Mouse (Mus musculus) intestine, embryonic 15.5 days (tissue): ENCODE measurements at regions not wholly inside any gene's neighbourhood (a gene's known extent, or its start where the extent isn't known, plus 50 kb on each side); places are given as distances from the start of the nearest gene placed in this dataset.

Experiments
- ATAC-seq: fragments of 200-750 bp; cut with Nextera tagmentation; 2 replicates; pipeline ENCODE4 v1.8.0; 2017; ENCODE audit warnings: moderate TSS enrichment, moderate library complexity
- H3K27ac ChIP-seq: fragments of 300-500 bp; sonication (generic); 2 replicates; pipeline ENCODE4 v1.5.1; 2015; ENCODE audit warnings: mild to moderate bottlenecking, inconsistent platforms
- H3K27me3 ChIP-seq: fragments of 300-500 bp; sonication (generic); replicated peaks from 2 replicates; pipeline ENCODE4 v1.6.1; 2015; ENCODE audit warnings: inconsistent platforms
- H3K36me3 ChIP-seq: fragments of 300-500 bp; sonication (generic); 2 replicates; pipeline ENCODE4 v1.6.1; 2015; ENCODE audit warnings: inconsistent platforms
- H3K4me1 ChIP-seq: fragments of 300-500 bp; sonication (generic); replicated peaks from 2 replicates; pipeline ENCODE4 v1.6.1; 2015; ENCODE audit warnings: inconsistent platforms
- H3K4me2 ChIP-seq: fragments of 300-500 bp; sonication (generic); replicated peaks from 2 replicates; pipeline ENCODE4 v1.6.1; 2015; ENCODE audit warnings: mild to moderate bottlenecking, inconsistent platforms
- H3K4me3 ChIP-seq: fragments of 300-500 bp; sonication (generic); replicated peaks from 2 replicates; pipeline ENCODE4 v1.5.1; 2015; ENCODE audit warnings: inconsistent platforms
- H3K9ac ChIP-seq: fragments of 300-500 bp; sonication (generic); 2 replicates; pipeline ENCODE4 v1.6.1; 2015; ENCODE audit warnings: inconsistent platforms
- H3K9me3 ChIP-seq: fragments of 300-500 bp; sonication (generic); 2 replicates; pipeline ENCODE4 v1.6.1; 2016; ENCODE audit warnings: inconsistent platforms
- WGBS: fragments of 180-500 bp; shearing (Covaris S2); methylation state at CpG from one replicate; pipeline ENCODE4 v1.1.7; 2015; 5-methylcytosine and 5-hydroxymethylcytosine counted together

- whole genome bisulfite sequencing: 32% methylated on average over 6 of the region's 6 CpGs
- Histone ChIP-seq H3K4me3 (no peak overlapping the region), H3K27ac (no peak overlapping the region), H3K27me3 (no peaks in the 10 kb centered on the region), H3K9me3 (no peaks in the 10 kb centered on the region), H3K4me2 (no peak overlapping the region), H3K36me3 (no peaks in the 10 kb centered on the region), H3K4me1 (no peaks in the 10 kb centered on the region), H3K9ac (no peak overlapping the region)
- no peak for ATAC-seq
Measured at GRCm38 (mm10) chr11:32963625-32964293, 139.4 kb upstream of the Smim23 start.

- Histone ChIP-seq H3K9ac (no peak overlapping the region), H3K27ac (no peak overlapping the region), H3K4me1 (no peaks in the 10 kb centered on the region), H3K4me2 (no peak overlapping the region), H3K9me3 (no peaks in the 10 kb centered on the region), H3K4me3 (no peak overlapping the region), H3K36me3 (no peaks in the 10 kb centered on the region), H3K27me3 (no peaks in the 10 kb centered on the region)
- 73% methylated on average over 3 of the region's 3 CpGs for WGBS
- ATAC-seq: no peak
Measured at GRCm38 (mm10) chr11:32961600-32961999, 137.2 kb upstream of the Smim23 start.

- no peak for ATAC-seq
- no peaks in the 10 kb centered on the region for H3K36me3 ChIP-seq
- 55% methylated on average over 5 of the region's 5 CpGs for WGBS
Measured at GRCm38 (mm10) chr11:32958961-32959360, 134.6 kb upstream of the Smim23 start.

GRCm38 (mm10) chr11:32956993-32957392, 132.6 kb upstream of the Smim23 start:
- ATAC-seq: no peak
- Histone ChIP-seq H3K4me2 (no peak overlapping the region), H3K9me3 (no peaks in the 10 kb centered on the region), H3K9ac (no peak overlapping the region), H3K27me3 (no peaks in the 10 kb centered on the region), H3K4me3 (no peak overlapping the region), H3K36me3 (no peaks in the 10 kb centered on the region), H3K4me1 (no peaks in the 10 kb centered on the region), H3K27ac (no peak overlapping the region)
- WGBS: 27% methylated on average over 7 of the region's 7 CpGs

More at GRCm38 (mm10) chr11:32958961-32959360, 134.6 kb upstream of the Smim23 start:
- Histone ChIP-seq H3K4me1 (no peaks in the 10 kb centered on the region), H3K4me2 (no peak overlapping the region), H3K9me3 (no peaks in the 10 kb centered on the region), H3K9ac (no peak overlapping the region), H3K4me3 (no peak overlapping the region), H3K27me3 (no peaks in the 10 kb centered on the region), H3K27ac (no peak overlapping the region)

DNA sequence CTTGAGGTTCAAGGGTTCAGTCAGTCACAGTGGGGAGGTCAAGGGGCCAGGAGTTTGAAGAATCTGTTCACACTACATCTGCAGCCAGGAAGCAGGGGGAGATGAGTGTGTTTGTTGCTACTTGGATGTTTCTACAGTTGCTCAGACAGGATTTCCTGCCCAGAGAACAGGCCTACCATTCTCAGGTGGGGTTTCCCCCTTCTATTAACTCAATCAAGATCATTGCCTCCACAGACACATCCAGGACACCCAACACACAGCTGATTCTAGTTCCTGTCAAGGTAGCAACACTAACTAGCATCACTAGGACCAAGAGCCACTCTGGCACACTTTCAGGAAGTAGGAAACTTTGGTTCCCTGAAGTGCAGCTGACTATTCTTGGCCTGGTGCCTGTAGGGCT, 127.9 kb upstream of the Smim23 start:
- H3K4me2 ChIP-seq: no peak overlapping the region
- no peaks in the 10 kb centered on the region for H3K9me3 ChIP-seq
- no peak for ATAC-seq
- H3K36me3 ChIP-seq: no peaks in the 10 kb centered on the region
- no peak overlapping the region for H3K9ac ChIP-seq
- no peaks in the 10 kb centered on the region for H3K4me1 ChIP-seq
- H3K27ac ChIP-seq: no peak overlapping the region
- H3K4me3 ChIP-seq: no peak overlapping the region
- no peaks in the 10 kb centered on the region for H3K27me3 ChIP-seq

DNA sequence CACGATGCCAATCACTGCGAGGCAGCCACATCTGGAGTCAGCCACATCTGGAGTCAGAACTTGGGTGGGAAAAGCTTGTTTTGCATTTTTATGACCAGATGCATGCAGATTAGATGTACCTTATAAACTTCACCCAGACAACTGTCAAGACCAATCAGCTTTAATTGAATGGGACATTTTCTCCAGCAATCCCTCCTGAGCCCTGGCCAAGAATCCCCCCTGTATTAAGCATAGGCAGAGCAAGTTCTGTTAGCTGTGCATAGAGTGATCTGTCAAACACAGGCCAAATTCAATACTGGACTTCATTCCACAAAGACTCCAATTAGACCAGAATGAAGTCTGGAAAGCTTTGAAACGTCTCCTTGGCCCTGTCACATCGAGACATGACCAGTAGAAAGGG, 123.7 kb upstream of the Smim23 start:
- no peak overlapping the region for H3K4me3 ChIP-seq
- H3K36me3 ChIP-seq: no peaks in the 10 kb centered on the region
- no peaks in the 10 kb centered on the region for H3K27me3 ChIP-seq
- H3K4me1 ChIP-seq: no peaks in the 10 kb centered on the region
- WGBS: 59% methylated on average over 4 of the region's 4 CpGs
- no peaks in the 10 kb centered on the region for H3K9me3 ChIP-seq
- no peak overlapping the region for H3K4me2 ChIP-seq
- H3K27ac ChIP-seq: no peak overlapping the region
- ATAC-seq: no peak
- H3K9ac ChIP-seq: no peak overlapping the region

DNA sequence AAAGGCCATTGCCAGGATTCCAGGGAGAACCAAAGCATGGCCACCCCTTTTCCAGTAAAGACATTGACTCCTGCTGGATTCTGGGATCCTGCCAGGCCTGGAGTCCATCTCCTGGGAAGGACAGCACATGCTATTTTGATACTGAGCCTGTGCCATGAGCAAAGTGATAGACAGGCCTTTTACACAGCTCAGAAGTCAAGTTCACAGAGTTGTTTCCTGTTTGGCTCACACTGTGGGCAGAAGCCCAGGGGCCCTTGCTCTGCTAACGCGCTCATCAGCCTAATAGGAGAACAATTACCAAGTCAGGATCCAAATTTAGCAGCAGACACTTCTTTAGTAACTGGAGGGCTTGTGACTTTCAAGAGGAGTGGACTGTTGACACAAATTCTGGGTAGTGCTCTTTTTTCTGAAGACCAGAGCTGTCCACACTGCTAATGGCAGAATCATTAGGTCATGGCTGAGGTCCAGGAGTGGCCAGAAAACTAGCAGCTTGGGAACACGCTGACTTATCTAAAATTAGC, 122.1 kb upstream of the Smim23 start:
- Histone ChIP-seq H3K9ac (no peak overlapping the region), H3K27ac (no peak overlapping the region), H3K9me3 (no peaks in the 10 kb centered on the region), H3K36me3 (no peaks in the 10 kb centered on the region), H3K4me2 (no peak overlapping the region), H3K4me1 (no peaks in the 10 kb centered on the region), H3K4me3 (no peak overlapping the region), H3K27me3 (no peaks in the 10 kb centered on the region)
- ATAC-seq: no peak
- 49% methylated on average over 3 of the region's 3 CpGs for WGBS

GRCm38 (mm10) chr11:32945071-32945470, 120.7 kb upstream of the Smim23 start:
- Histone ChIP-seq H3K4me3 (no peak overlapping the region), H3K9me3 (no peaks in the 10 kb centered on the region), H3K27me3 (no peaks in the 10 kb centered on the region), H3K4me2 (no peak overlapping the region), H3K27ac (no peak overlapping the region), H3K4me1 (no peaks in the 10 kb centered on the region), H3K9ac (no peak overlapping the region), H3K36me3 (no peaks in the 10 kb centered on the region)
- WGBS: 71% methylated on average over 2 of the region's 2 CpGs
- no peak for ATAC-seq

GRCm38 (mm10) chr11:32941331-32942009, 117.1 kb upstream of the Smim23 start:
- H3K27me3 ChIP-seq: no peaks in the 10 kb centered on the region
- no peak overlapping the region for H3K9ac ChIP-seq
- H3K4me3 ChIP-seq: no peak overlapping the region
- ATAC-seq: no peak
- whole genome bisulfite sequencing: 74% methylated on average over 5 of the region's 5 CpGs
- H3K27ac ChIP-seq: no peak overlapping the region
- H3K4me2 ChIP-seq: no peak overlapping the region
- H3K4me1 ChIP-seq: no peaks in the 10 kb centered on the region
- H3K36me3 ChIP-seq: no peaks in the 10 kb centered on the region
- no peaks in the 10 kb centered on the region for H3K9me3 ChIP-seq

DNA sequence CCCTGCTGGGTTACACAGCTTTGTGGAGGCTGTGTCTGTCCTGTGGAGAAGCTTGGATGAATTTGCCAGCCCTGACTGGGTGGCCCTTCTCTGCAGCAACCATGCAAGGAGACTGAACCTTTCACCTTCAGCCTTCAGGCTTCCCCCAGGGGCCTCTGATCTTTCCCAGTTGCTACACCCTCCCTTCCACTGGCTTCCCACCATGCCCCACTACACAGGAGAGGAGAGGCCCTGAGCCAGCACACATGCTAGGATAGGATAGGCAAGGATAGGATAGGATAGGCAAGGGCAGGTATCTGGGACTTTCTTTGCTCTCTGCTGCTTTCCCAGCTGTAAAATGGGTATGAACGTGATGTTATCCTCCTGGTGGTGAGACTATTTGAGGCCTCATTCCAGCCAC, 114.7 kb upstream of the Smim23 start:
- Histone ChIP-seq H3K36me3 (no peaks in the 10 kb centered on the region), H3K9ac (no peak overlapping the region), H3K4me2 (no peak overlapping the region), H3K27me3 (no peaks in the 10 kb centered on the region), H3K27ac (no peak overlapping the region), H3K4me1 (no peaks in the 10 kb centered on the region), H3K9me3 (no peaks in the 10 kb centered on the region), H3K4me3 (no peak overlapping the region)
- no peak for ATAC-seq
- 83% methylated on average over 1 of the region's 1 CpGs for WGBS

DNA sequence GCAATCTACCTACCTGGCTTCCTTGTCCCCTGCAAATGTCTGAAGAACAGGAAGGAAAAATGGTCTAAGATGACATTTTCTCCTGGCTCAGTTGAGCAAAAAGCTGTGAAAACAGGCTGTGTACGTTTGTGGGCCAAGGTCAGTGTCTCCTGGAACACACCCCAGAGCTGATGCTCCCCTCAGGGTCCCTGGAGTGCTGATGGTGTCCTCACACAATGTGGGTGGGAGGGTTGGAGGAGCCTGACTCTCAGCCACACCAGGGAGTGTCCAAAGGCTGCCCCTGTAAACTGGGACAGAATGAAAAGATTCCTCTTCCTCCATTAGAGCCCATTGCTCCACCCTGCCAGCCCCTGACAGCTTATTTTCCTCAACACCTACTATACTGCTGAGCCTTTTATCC, 112.8 kb upstream of the Smim23 start:
- no peaks in the 10 kb centered on the region for H3K36me3 ChIP-seq
- H3K4me3 ChIP-seq: no peak overlapping the region
- no peak for ATAC-seq
- H3K9ac ChIP-seq: no peak overlapping the region
- H3K27me3 ChIP-seq: no peaks in the 10 kb centered on the region
- no peak overlapping the region for H3K4me2 ChIP-seq
- no peak overlapping the region for H3K27ac ChIP-seq
- H3K9me3 ChIP-seq: no peaks in the 10 kb centered on the region
- no peaks in the 10 kb centered on the region for H3K4me1 ChIP-seq
- 33% methylated on average over 1 of the region's 1 CpGs for WGBS

DNA sequence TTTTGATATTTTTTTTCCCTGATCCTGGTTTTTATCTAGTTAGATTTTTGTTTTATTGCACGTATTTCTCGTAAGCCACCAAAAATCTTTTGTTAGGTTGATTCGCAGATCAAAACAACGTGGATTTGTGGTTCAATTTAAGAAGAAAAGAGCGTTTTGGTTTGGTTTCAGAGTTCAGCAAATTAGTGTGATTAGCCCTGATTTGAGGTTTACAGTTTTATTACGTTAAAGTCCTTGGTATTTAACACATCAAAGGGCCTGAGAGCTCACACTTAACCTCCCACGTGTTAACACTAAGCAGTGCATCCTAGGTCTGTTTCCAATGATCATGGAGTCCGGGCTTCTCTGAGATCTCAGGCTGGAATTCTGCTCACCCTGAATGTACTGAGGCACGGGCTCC, 107.5 kb upstream of the Smim23 start:
- Histone ChIP-seq H3K4me2 (no peak overlapping the region), H3K9ac (no peak overlapping the region), H3K9me3 (no peaks in the 10 kb centered on the region; the same call in 1 of the 2 replicates), H3K4me3 (no peak overlapping the region), H3K27me3 (no peaks in the 10 kb centered on the region), H3K27ac (no peak overlapping the region), H3K4me1 (0 out of 2 replicates have a peak, but pooled peaks cover 2% of the 10 kb centered on the region), H3K36me3 (no peaks in the 10 kb centered on the region)
- ATAC-seq: no peak
- WGBS: 42% methylated on average over 9 of the region's 9 CpGs

DNA sequence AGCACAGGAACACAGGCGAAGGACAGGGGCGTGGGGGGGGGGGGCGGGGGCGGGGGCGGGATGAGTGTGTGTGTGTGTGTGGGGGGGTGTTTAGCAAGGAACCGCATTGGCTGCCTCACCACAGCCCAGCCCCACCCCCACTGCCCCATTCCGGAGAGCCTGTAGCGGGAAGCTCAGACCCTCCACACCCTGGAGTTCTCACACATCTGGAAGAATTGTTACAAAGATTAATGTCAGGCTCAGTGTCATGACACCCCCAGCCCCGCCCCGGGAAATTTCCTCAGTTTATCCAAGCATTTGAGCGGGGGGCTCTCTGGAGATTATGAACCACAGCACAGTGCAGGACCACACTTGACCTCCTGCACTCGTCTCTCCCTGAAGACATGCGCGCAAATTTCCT, 106.6 kb upstream of the Smim23 start:
- Histone ChIP-seq H3K4me1 (peaks cover 6% of the 10 kb centered on the region; the same call in 1 of the 2 replicates), H3K27me3 (no peaks in the 10 kb centered on the region), H3K36me3 (no peaks in the 10 kb centered on the region), H3K4me2 (peak overlapping the region; percentile 11; the same call in 1 of the 2 replicates), H3K27ac (no peak overlapping the region), H3K9ac (no peak overlapping the region), H3K9me3 (no peaks in the 10 kb centered on the region; the same call in 1 of the 2 replicates), H3K4me3 (no peak overlapping the region)
- ATAC-seq: no peak
- WGBS: 16% methylated on average over 11 of the region's 14 CpGs
